Mouse (Mus musculus) layer of hippocampus, postnatal 25 days (tissue): ENCODE measurements around the gene Mfn1. TPM values are rescaled to one million over a fixed set of nuclear protein-coding genes. Genes with fewer than 3 reads are reported as not detected.

Experiments used
- DNase-seq, 2 experiments: peaks; one replicate each; pipeline ENCODE4 v3.0.0; 2022; ENCODE audit warnings: mixed read lengths in 2 of 2, low spot score in 1 of 2; ENCODE audit errors: extremely low spot score in 1 of 2
- total RNA-seq, 2 experiments: library from RNA; stranded (reverse); gene quantifications; 2 replicates each; pipeline ENCODE4 v1.2.3; 2021

Mfn1 gene
- 100 to 1,000 TPM in 1 of 2 experiments, 10 to 100 TPM in 1; 87.7 to 100 TPM for total RNA-seq

DNA sequence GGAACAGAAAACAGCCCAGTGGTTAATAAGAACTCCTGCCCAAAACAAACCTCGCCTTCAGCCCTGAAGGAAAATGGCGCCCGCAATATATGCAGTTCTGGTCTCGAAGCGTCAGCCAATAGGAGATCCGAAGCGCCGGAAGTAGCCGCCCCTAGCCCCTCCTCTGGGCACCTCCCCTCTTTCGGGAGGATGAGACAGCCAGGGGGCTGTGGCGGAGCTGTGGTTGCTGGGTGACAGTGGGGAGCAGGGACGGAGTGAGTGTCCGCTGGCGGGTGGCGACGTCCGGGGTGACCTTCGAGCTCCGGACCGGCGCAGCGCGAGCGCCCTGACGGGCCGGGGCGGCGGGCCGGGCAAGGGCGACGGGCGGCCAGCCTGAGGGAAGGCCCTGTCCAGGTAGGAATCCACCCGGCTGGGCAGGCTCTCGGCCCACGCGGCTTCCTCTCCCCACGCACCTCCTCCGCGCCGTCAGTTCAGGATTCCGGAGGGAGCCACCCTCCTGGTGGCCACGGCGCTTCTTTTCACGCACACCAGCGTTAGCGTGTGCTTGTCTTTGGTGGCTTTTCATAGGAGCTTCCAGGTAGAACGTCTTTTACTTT is at the start of gene Mfn1:
Gene Mfn1, plus strand, starts transcription at position 163 of the 596 bp plus-strand sequence.
- DNase-seq, result peak; percentile 72 to 81

DNA sequence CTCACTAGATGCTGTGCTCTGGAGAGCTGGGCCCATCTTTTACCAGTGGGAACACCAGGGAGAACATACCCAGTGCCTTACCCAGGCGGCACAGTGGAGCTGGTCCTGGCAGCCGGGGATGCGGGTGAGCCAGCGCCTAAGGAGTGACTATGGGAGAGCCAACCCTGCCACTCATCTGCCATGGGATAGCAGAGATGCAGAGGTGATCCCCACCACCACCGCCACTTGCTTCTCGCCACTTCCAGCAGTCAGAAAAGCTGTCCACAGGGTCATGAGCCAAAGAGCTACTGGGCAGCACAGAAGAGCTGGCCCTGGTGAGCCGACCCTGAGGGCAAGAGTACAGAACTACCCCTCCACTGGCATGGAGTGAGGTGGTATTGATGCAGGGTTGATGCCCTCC is 49.3 kb upstream of the Mfn1 start:
- no peak for DNase-seq

DNA sequence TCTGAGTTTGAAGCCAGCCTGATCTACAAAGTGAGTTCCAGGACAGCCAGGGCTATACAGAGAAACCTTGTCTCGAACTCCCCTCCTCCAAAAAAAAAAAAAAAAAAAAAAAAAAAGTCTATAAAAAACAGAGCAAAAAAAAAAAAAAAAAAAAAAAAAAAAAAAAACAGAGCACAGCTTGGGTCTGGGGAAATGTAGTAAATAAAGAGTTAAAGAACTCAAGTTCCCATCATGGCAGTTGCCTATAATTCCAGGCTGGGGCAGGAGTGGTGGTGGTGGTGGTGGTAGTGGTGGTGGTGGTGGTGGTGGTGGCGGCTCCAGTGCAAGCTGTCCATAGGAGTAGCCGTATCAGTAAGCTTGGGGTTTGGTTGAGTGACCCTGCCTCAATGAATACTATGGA is 46.2 kb upstream of the Mfn1 start:
- DNase-seq, result no peak

DNA sequence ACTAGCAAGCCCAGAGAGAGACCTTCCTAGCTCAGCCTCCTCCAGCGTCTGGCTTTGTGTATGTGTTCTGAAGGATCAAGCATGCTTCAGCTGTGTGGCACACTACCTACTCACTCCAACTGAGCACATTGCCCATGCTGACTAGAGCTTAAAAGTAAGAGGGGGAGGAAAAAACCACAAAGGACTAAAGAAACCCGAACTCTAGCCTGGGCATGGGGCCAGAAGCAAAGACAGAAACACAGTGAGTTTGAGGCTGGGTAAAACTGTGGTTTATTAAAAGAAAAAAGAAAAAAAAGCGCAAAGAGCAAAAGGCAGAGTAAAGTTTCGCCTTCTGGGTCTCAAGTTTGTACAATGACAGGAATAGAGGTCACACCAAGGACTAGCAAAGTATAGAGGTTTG is 42.7 kb upstream of the Mfn1 start:
- DNase-seq, result no peak

DNA sequence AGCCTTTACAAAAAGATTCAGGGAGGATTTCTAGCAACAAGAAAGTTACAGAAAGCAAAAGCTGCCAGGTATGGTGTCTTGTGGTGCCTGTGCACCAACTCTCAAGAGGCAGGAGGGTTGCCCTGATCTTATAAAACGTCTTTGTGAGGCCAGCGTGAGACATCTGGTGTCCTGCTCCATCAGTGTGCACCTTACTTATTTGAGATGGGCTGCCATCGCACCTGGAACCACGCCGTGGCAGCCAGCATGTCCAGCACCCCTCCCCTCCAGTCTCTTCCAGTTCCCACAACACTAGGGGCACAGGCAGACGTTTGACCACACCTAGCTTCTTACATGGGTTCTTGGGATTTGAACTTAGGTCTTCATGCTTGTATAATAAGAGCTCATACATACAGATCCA is 41.1 kb upstream of the Mfn1 start:
- DNase-seq, result no peak

DNA sequence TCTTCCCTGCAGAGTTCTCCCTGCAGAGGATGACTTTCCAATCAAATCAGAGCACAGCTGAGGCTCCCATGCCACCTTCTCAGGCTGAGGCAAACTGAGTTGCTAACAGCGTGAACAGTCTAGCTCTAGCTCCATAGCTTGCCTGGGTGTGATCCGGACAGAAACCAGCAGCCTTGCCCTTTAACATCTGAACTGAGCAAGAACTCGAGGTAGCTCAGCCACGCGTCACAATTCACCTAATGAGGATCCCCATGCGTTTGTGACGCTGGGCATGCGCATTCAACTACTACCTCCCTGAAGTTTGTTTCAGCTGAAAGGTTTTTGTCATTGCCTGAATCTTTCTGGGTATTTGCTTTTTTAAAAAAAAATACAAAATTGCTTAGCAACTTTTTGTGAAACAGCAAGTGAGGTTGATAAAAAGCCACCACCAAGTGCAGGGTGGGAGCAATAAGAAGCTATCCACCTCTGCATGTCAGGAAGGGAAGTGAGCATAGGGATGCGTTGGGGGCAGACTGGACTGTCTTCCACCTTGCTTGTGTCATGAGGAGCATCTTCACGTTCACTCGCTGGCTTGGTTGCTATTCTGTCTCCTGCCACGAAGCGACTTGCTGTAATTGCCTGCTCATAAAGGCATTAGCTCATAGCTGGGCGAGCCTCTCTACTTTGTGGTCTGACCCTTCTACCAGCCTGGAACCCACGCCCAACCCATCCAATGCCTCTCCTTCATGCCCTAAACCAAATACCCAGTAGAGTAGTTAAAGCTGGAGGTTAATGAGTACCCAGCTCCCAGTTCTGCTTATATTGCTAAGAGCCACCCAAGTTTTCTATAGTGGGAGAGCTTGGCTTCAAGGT is 39.0 kb upstream of the Mfn1 start:
- DNase-seq, result no peak

DNA sequence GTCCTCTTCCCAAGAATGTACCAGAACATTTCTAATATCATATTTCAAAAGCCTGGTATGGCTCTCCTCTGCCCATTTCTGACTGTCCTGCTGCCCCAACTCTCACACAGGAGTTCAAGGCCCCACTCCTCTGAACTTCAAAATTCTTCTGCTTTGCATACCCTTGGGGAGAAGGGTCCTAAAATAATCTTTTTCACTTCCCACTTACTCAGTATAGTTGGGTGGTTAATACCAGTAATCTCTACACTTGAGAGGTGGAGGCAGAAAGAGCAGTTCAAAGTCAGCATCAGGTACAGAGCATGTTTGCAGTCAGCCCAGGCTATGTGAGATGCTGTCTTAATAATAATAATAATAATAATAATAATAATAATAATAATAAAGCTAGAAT is 38.3 kb upstream of the Mfn1 start:
- DNase-seq, result no peak

DNA sequence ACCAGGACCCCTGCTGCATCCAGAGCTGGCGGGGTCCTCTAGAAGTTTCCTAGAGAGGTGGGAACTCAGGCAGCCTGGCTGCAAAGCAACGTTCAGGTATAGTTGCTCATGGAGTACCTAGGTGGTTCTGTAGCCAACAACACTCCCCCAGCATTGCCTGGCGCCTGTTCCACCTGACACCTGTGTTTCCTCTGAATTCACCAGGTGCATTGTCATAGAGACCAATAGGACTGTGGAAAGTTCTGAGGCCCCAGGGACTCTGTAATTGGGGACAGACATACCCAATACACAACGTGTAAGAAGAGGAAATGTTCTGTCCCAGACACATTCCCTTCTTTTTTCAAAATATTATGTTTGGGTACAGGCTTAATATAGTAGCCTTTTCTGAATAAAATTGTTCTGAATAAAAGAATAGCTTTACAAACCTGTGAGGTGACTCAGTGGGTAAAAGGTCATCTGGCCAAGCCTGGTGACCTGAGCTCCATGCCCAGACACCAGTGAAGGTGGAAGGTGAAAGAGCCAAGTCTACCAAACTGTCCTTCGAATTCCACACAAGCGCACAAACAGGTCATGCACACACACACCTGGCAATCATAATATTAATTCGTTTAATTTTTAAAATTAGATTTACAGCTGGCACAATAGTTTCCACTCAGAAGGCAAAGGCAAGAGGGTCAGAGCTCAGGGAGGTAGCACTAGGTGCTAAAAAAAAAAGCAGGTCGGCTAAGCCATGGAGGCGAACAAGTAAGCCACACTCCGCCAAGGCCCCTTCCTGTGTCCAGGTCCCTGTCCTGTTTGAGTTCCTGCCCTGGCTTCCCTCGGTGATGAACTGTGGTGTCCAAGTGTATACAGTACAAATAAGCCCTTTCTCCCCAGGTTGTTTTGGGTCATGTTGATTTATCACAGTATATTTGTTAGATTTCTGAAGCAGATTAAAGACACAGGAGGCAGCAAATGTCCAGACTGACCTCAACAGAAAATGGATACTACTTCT is 36.9 kb upstream of the Mfn1 start, which contains the start of gene Kcnmb3:
Gene Kcnmb3, minus strand, starts transcription at position 135 of the 994 bp plus-strand sequence.
- DNase-seq, result no peak

DNA sequence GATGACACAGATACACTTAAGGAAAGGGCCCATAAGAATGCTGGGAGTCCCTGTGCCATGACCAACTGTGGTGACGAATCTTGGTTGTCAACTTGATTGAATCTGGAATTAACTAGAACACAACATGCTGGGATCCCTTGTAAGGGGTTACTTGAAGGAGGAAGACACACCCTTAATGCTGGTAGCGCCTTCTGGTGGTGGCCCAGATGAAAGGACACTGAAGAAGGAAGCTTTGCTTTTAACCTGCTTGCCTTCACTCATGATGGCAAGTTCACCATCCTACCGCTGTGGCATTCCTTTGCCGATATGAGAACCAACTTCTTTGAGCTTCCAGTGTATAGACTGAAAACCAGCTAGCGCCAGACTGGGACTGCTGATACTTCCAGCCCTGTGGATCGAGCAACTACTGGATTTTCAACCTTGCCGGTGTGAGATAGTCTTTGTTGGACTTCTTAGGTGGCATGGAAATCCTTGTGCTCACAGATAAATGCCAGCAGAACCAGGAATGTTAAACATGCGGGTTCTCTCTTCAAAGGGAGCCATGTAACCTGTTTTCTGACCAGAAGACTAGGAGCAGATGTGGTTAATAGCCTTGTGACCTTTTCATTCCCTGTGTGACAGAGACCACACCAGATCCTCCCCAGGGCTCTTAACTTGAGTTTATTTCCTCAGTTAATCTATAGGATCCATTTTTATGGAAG is 34.7 kb upstream of the Mfn1 start:
- DNase-seq, result no peak

DNA sequence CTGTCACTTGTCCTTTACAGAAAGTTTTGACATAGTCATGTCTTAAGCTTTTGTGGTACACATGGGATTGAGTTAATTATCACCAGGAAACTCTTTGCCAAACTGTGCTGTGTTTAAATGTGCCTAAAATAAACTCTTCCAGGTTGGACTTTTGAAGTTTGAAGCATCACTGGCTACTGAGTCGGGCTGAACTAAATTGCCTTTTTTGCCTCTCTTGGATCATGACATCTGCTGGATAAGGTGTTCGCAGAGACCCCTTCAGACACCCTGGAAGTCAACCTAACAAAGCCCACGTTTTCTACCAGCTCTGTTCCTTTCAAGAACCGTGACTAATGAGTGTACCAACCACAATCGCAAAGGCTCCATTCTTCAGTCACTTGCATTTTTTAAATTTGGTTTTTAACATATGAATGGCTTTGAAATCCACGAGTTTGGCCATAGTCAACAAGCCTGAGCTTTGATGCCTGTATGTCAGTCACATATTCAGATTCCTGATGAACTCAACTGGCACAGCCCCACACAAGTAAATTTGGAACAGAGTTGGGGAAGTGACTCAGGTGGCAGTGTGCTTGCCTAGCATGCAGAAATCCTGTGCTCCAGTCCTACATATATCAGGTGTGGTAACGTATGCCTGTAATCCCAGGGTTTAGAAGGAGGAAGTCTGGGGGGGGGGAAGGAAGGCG is 34.0 kb upstream of the Mfn1 start:
- DNase-seq, result no peak

DNA sequence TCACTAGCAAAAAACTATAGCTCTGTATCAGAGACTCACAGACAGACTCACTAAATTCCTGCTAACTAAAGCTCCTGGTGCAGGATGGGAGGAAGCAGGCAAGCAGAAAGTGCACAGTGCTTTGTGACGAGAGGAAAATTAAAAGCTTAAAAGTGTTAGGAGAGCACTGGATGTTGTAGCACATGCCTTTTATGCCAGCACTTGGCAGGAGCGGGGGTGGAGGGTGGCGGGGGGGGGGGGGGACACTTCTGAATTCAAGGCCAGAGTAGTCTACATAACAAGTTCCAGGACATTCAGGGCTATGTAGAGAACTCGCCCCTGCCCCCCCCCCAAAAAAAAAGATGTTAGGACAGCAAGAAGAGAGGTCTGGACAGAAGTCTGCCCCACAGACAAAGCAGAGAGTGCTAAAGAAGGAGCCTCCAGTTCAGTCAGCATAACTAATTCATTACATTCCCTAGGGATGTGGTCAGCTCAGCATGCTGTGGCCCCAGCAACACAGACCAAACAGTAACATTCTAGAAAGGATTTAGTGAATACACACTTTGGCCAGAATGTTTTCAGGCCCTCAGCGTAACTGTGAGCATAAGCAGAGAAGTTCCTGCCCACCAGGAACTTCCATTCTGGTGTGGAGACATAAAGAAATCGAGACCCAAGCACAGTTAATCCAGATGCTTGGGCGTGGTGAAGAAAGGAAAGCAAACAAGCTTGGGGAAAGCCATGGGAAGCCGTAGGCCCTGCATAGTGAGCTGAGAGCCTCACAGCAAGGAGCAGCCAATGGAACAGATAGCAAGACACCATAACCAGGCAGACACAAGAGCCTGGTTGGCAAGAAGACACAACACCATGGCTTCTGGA is 33.2 kb upstream of the Mfn1 start:
- DNase-seq, result no peak

DNA sequence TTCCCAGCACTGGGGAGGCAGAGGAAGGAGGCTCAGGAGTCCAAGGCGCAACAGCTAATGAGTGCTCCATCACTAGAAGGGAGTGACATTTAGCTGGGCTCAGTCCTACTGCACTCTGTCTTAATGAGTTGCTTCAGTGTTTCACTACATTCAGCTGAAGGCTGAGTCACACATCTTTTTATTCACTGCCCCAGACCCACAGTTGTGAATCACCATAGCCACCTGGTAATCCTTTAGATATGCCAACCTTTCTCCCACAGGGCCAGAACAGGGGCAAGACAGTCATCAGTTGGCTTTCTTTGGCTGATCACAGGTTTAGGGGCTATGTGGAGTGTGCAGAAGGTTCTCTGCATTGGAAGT is 32.6 kb upstream of the Mfn1 start:
- DNase-seq, result no peak

DNA sequence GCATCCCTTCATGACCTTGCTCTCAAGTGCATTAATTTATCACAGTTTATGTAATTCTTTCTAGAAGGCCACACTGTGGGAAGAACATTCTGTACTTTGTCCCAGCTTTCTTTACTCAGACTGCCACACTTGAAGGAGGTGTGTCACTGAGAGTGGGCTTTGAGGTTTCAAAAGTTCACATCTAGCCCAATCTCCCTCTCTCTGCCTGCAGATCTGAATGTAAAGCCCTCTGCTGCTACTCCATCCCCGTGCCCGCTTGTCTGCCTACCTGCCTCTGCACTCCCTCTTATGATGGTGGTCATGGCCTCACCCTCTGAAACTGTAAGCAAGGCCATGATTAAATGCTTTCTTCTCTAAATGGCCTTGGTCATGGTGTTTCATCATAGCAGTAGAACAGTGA is 28.9 kb upstream of the Mfn1 start:
- DNase-seq, result no peak

DNA sequence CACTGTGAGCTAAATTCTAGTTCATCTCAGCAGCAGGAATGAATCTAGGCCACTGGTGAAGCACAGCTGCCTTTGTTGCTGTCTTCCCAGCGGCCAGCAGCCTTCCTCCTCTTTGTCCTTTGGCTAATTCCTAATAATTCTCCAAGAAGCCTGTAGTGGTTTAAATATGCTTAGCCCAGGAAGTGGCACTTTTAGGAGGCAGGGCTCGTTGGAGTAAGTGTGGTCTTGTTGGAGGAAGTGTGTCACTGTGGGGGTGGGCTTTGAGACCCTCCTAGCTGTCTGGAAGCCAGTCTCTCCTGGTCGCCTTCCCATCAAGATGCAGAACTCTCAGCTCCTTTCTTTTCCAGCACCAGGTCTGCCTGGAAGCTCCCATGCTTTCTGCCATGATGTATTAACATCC is 23.4 kb upstream of the Mfn1 start:
- DNase-seq, result no peak

DNA sequence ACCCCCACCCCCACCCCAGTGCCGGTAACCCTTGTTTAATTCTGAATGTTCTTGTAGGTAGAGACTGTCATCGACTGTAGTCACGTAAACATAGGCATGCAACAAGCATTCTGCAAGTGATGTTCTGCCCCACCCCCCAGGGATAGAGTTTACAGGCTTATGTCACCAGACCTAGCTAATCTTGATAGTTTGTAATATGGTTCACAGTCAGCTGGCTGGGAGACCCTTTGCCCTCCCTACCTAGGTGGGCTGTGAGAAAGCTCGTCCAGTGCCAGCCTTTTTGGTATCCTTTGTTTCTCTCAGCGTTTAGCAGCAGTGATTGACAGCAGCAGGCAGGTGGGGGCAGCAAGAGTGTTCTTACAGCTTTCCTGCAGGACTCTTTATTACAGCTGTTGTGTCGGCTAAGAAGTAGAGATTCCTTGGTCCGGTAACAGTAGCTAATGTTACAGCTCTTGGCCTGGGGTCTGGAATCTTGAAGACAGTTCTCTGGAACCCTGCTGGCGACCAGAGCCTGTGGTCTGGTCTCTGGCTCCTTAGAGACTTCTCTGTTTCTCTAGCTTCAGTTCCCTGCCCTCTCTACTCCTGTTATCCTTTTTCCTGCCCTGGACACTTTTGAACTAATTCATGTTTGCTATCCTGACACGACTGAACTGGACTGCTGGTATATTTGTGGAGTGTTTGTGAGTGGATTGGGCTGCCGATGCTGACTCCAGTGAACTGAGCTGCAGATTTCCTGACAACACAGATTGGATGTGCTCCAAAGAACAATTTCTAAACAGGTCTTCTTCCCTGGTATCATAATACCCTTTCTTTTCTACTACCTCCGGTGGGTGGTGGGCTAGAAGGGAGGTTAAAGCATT is 22.7 kb upstream of the Mfn1 start:
- no peak for DNase-seq

DNA sequence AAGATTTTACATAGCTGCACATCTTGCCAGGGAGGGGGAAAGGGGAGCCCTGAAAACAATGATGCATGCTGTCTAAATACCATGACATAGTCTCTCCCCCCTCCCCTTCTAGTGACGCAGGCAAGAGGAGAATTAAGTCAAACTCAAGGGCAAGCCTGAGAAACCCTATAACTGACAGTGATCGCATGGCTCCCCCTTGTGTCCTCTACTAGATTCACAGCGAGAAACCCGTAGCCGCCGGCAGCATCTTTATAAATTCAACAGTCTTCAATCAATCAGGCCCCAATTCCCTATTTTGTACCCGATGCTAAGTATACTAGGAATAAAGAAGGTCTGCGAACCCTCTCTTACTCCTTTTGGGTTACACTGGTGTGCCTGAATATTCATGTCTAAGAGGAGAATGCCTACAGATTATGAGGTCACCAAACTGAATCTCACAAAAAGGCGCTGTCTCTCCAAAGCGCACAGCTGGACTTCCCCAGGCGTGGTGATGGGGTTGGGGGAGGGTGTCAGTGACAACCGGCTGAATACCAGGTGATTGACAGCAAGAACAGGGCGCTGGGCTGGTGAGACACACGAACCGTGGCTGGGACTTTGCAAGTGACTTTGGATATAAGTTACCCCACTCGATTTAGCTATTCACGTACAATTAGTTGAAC is 20.5 kb upstream of the Mfn1 start:
- DNase-seq, result peak; percentile 36 to 63
